Mouse (Mus musculus): ENCODE data around the gene Rad54l. TPM values are rescaled to one million over a fixed set of nuclear protein-coding genes. Genes with fewer than 3 reads are reported as not detected.

Rad54l gene
- polyA plus RNA-seq, 1 experiment = 2.4 TPM

DNA sequence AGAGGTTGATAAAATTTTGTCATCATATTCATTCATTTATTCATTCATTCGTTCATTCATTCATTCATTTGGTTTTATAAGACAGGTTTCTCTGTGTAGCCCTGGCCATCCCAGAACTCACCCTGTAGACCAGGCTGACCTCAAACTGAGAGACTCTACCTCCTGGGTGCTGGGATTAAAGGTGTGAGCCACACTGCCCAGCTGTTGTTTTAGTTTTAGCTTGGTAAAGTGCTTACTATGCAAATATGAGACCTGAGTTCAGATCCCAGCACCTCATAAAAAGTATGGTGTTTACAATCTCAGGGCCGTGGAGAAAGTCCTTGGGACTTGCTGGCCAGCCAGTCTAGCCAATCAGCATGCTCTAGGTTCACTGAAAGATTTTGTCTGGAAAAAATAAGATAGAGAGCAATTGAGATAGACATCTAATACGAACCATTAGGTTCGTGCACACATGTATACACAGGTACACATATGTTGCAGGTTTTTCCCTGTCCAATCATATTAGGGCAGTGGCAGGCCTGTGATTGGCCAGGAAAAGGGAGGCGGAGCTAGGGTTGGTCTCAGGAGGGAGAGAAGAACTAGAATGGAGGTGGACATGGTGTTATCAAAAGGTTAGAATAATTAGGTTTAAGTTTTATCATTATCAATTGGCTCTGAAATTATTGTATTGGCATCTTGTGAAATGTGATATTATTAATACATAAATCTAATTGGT lies 64.3 kb downstream of the Rad54l start:
- TF ChIP-seq GATA1 (IDR thresholded peaks at IDR 0.05; ENCODE audit: low read length) = no peak

DNA sequence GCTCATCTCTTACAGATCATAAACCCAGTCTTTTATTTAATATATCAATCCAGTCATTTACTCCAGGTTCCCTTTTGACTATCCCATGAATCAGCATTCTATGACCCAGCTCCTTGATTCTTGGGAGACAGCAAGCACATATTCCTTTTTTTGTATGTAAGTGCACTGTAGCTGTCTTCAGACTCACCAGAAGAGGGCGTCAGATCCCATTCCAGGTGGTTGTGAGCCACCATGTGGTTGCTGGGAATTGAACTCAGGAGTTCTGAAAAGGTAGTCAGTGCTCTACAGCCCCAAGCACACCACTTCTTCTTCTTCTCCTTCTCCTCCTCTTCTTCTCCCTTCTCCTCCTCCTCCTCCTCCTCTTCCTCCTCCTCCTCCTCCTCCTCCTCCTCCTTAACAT lies 65.9 kb downstream of the Rad54l start:
- TF ChIP-seq GATA1 (IDR thresholded peaks at IDR 0.05; ENCODE audit: low read length) = no peak

DNA sequence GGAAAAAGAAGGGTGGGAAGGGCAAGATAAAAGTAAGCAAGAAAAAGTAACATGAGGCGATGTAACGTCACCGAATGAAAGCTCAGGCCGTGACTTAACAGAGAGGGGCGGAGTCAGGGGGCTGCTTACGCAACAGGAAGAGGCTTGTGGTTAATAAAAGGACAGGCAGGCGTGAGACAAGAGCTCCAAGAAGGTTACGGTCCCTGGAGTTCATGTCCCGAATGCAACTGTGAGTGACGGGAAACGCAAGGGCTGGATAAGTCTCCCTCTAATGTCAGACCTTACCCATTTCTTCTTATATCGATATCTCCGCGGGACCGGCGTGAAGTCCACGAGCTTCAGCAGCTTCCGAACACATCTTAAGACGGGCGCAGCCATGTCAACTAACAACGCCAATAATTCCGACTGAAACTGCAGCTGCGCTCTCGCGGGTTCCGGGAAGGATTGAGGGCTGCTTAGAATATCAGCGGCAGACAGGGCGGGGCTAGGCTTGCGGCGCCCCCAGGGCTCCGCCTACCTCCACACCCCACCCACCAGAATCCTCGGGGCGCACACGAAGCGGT lies 70.0 kb downstream of the Rad54l start, which contains the start of gene Nsun4:
Gene Nsun4 (minus strand): TSS at position 478 of the 563 bp plus-strand sequence.
- no peak for TF ChIP-seq GATA1 (IDR thresholded peaks at IDR 0.05; ENCODE audit: low read length)

DNA sequence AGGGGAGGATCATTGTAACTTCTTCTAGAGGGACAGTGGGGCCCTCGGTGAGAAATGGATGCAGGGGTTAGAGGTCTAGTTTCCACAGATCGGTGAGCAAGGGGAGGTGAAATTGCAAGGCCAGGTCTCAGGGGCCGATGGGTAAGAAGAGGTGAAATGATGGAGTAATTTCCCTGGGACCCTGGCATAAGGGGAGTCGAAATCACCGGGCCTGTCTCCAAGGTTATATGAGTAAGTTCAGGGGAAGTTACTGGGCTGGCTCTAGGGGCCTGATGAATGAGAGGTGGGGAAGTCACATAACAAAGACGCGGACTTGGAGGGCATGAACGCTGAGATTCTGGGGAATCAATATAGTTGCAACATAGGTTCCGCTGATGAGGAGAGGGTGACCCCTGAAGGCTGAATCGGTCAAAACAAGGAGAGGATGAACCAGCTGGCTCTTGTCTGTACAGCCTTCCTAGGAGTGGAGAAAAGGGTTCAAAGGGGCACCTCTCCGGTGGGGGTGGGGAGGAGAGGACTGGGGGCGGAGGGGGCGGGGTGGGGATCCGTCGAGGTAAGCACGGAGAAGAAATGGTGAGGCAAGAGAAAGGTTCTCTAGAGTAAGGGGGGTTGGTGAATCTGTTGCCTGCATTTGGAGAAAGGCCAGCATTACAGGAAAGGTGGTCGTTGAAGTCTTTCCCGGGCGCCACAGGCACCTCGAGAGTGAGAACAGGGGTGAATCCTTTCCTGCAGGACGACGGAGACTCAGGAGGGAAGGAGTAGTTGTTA lies 70.8 kb downstream of the Rad54l start:
- TF ChIP-seq GATA1 (IDR thresholded peaks at IDR 0.05; ENCODE audit: low read length) = no peak

DNA sequence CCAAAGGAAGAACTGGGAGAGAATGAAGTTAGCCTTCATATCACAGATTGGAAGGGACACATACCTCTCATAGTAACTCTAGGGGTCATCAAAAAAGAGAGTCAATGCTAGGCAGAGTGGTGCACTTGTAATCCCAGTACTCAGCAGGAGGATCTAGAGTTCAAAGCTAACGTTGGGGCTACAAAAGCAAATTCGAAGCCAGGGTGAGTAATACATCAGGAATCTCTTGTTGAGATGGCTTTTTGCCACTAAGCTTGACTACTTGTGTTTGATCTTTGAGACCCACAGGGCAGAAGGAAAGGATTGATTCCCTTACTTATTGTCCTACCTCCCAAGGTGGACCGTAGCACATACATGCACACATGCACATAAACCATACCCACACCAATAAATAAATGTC lies 74.3 kb downstream of the Rad54l start:
- TF ChIP-seq GATA1 (IDR thresholded peaks at IDR 0.05; ENCODE audit: low read length) = no peak

DNA sequence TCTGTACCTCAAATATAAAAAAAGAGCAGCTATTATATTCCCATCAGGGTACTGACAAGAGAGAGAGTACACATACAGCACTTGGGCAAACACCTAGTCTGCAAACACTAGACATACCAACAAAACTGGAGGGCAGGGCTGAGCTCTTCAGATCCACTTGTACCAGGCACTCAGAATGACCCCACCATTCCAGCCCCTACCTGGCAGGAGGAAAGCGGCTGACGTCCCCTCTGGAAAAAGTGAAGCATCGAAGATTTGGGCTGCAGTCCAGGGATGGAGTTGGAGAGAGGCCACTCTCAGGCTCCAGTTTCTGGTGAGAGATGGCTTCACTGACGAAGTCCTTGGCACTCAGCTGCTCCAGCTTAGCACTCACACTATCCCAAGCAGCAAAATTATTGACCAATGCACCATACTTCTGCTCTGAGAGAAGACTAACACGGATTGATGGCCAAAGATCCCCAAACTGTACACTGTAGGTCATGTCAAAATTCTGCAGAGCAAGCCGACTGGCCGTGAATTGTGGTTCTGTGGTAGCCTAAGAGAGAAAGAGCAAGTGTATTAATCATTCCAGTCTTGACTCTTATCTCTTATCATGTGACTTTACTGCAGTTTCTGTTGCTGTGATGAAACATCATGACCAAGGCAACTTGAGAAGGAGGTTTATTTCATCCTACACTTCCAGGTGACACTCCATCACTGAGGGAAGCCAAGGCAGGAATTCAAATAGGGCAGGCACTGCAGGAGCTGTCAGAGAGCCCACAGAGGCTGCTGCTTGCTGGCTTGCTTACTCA lies 75.2 kb downstream of the Rad54l start:
- no peak for TF ChIP-seq GATA1 (IDR thresholded peaks at IDR 0.05; ENCODE audit: low read length)

DNA sequence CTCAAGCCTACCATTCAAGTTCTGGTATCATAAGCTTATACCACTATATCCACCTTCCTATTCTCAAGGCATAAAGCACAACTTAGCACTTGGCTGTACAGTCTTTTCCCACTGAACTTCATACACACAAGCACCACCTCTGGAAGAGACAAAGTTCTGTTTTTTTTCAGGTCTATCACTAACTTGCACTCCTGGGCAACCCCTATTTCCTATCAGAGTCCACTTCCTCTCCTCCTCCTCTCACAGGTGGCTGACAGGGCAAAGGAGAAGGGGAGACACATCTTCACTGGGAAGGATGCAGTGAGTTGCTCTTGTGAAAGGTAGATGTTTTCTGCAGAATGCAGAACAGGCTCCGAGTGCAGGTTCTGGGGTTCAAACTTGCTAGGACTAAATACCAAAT lies 75.8 kb downstream of the Rad54l start:
- no peak for TF ChIP-seq GATA1 (IDR thresholded peaks at IDR 0.05; ENCODE audit: low read length)

DNA sequence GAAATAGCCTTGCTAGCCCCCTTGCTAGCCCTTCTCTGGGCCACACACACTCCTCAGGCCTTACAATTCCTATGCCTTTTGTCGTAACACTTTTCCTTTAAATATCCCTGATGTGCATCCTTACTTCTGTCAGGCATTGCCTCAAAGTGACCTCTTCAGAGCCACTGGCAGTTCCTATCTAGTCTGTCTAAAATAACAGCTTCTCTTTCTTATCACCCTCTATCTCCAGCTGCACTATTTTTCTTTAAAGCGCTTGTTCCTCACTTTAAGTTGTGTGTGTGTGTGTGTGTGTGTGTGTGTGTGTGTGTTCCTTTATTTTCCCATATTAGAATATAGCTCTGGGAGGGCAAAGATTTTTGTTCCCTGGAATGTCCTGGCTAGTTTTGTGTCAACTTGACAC lies 76.9 kb downstream of the Rad54l start:
- no peak for TF ChIP-seq GATA1 (IDR thresholded peaks at IDR 0.05; ENCODE audit: low read length)

Other genes starting within 250 kb of the Rad54l start
- gene Kncn, start 239.3 kb downstream of the Rad54l start, polyA plus RNA-seq (2012) = not detected in 2 replicates
- gene 6430628N08Rik, start 233.0 kb downstream of the Rad54l start, polyA plus RNA-seq (2012) = not detected in 2 replicates
- gene Dmbx1, start 183.8 kb downstream of the Rad54l start, polyA plus RNA-seq (2012) = not detected in 2 replicates
- gene Faah, start 105.8 kb downstream of the Rad54l start, polyA plus RNA-seq (2012) = not detected in 2 replicates
- gene Nsun4, start 69.8 kb downstream of the Rad54l start, polyA plus RNA-seq (2012) = 0.11 and 0.37 TPM in 2 replicates
- gene Uqcrh, start 48.6 kb downstream of the Rad54l start, polyA plus RNA-seq (2012) = 18.6 and 22.9 TPM in 2 replicates
- gene Lrrc41, start 48.4 kb downstream of the Rad54l start, polyA plus RNA-seq (2012) = 37.6 and 60.8 TPM in 2 replicates
- 12.0 and 12.6 TPM in 2 replicates for gene Pomgnt1, start 150 bp upstream of the Rad54l start, polyA plus RNA-seq (2012)
- 0.01 TPM in 1 of 2 replicates, not detected in the other for gene Lurap1, start 27.6 kb upstream of the Rad54l start, polyA plus RNA-seq (2012)
- gene Tspan1, start 43.9 kb upstream of the Rad54l start, polyA plus RNA-seq (2012) = not detected in 2 replicates
- not detected in 2 replicates for gene 1700042G07Rik, start 49.7 kb upstream of the Rad54l start, polyA plus RNA-seq (2012)
- gene Gm49337, start 49.7 kb upstream of the Rad54l start, polyA plus RNA-seq (2012) = not detected in 2 replicates
- 6.5 and 7.2 TPM in 2 replicates for gene Pik3r3, start 97.9 kb upstream of the Rad54l start, polyA plus RNA-seq (2012)